Mouse (Mus musculus): ENCODE results near the gene Pcdh7.

DNA sequence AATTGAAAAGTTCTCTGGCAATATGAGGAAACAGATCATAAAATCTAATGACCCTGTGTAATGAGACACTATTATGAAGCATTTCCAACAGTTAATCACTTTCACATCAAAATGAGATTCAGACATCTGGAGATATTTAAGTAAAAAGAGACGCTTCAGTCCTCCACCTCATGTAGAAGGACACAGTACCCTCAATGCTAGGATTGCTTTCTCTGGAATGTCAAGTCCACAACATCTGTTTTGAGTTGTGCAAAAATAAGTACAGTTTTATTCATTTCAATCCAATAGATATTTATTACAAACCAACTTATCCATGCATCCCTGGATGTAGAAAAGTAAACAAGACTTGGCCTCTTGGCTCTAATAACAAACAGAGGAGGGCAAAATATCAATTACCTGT, 92.9 kb downstream of the Pcdh7 start:
- TF ChIP-seq CTCF (IDR thresholded peaks at IDR 0.05; ENCODE audit: control insufficient read depth, insufficient read depth, insufficient read length), result no peak
- no peak for TF ChIP-seq MAX (IDR thresholded peaks at IDR 0.05)
- no peak for TF ChIP-seq FOSL1 (IDR thresholded peaks at IDR 0.05; ENCODE audit: insufficient read depth, low read length, poor library complexity, severe bottlenecking)
- no peak for TF ChIP-seq MYOG (IDR thresholded peaks at IDR 0.05; ENCODE audit: control insufficient read depth, extremely low read depth, insufficient read length)

All from C2C12 (cell line).